Mouse (Mus musculus) retina, postnatal 1 day (tissue): ENCODE data around the gene Grk1.

Source experiments
- DNase-seq: peaks from one replicate; pipeline ENCODE4 v3.0.0-alpha.2; 2012

Grk1 gene

GRCm38 (mm10) chr8:13430412-13430811 lies 25.5 kb downstream of the Grk1 start:
- no peak for DNase-seq

- DNase-seq, result no peak
Observed at GRCm38 (mm10) chr8:13430866-13431265, 26.0 kb downstream of the Grk1 start.

- DNase-seq, result no peak
Observed at GRCm38 (mm10) chr8:13433130-13433529, 28.2 kb downstream of the Grk1 start.

GRCm38 (mm10) chr8:13434889-13435288 lies 30.0 kb downstream of the Grk1 start, which contains the start of gene Tmem255b:
TSS of gene Tmem255b (plus strand) at chr8:13435189.
- DNase-seq, result no peak

- peak; percentile 49 for DNase-seq
Observed at GRCm38 (mm10) chr8:13436052-13436451, 31.2 kb downstream of the Grk1 start.

- DNase-seq, result no peak
Observed at GRCm38 (mm10) chr8:13437531-13437930, 32.6 kb downstream of the Grk1 start.

- no peak for DNase-seq
Observed at GRCm38 (mm10) chr8:13442152-13442551, 37.3 kb downstream of the Grk1 start.

- DNase-seq, result no peak
Observed at GRCm38 (mm10) chr8:13446456-13446855, 41.6 kb downstream of the Grk1 start.

GRCm38 (mm10) chr8:13448145-13448544 lies 43.3 kb downstream of the Grk1 start:
- peak; percentile 51 for DNase-seq

GRCm38 (mm10) chr8:13451747-13452277 lies 46.9 kb downstream of the Grk1 start:
- DNase-seq, result no peak

GRCm38 (mm10) chr8:13454341-13455113 lies 49.6 kb downstream of the Grk1 start:
- peak; percentile 38 for DNase-seq

GRCm38 (mm10) chr8:13455295-13455694 lies 50.4 kb downstream of the Grk1 start:
- peak; percentile 56 for DNase-seq

GRCm38 (mm10) chr8:13459431-13459830 lies 54.5 kb downstream of the Grk1 start:
- DNase-seq, result no peak

GRCm38 (mm10) chr8:13461085-13461765 lies 56.3 kb downstream of the Grk1 start:
- no peak for DNase-seq

GRCm38 (mm10) chr8:13461843-13462242 lies 57.0 kb downstream of the Grk1 start:
- peak; percentile 67 for DNase-seq

- no peak for DNase-seq
Observed at GRCm38 (mm10) chr8:13462392-13462791, 57.5 kb downstream of the Grk1 start.

- no peak for DNase-seq
Observed at GRCm38 (mm10) chr8:13465324-13465723, 60.4 kb downstream of the Grk1 start.

- DNase-seq, result no peak
Observed at GRCm38 (mm10) chr8:13466989-13467388, 62.1 kb downstream of the Grk1 start.

- no peak for DNase-seq
Observed at GRCm38 (mm10) chr8:13468737-13469136, 63.9 kb downstream of the Grk1 start.

- DNase-seq, result no peak
Observed at GRCm38 (mm10) chr8:13471484-13471883, 66.6 kb downstream of the Grk1 start.
